Mouse (Mus musculus) kidney, adult 2 months (tissue): ENCODE data around the gene Dip2c. TPM values are rescaled to one million over a fixed set of nuclear protein-coding genes. Genes with fewer than 3 reads are reported as not detected.
A peak's percentile ranks its signal among the peaks of the same experiment; 100 is the strongest.

Experiments used
- DNase-seq: peaks from one replicate; pipeline ENCODE4 v3.0.0; 2021
- H3K27ac ChIP-seq: fragments of 200-500 bp; 2 replicates; pipeline ENCODE4 v1.5.1; 2012; ENCODE audit warnings: low read depth, low read length, control low read depth, inconsistent platforms; ENCODE audit not compliant: insufficient read depth
- H3K27me3 ChIP-seq: fragments of 200-500 bp; replicated peaks from 2 replicates; pipeline ENCODE4 v1.6.1; 2012; ENCODE audit warnings: mild to moderate bottlenecking, moderate library complexity, low read length, inconsistent platforms; ENCODE audit not compliant: control insufficient read depth, insufficient read depth
- H3K36me3 ChIP-seq: fragments of 200-500 bp; 2 replicates; pipeline ENCODE4 v1.6.1; 2012; ENCODE audit warnings: mild to moderate bottlenecking, moderate library complexity, low read length, inconsistent platforms; ENCODE audit not compliant: control insufficient read depth, insufficient read depth
- H3K4me1 ChIP-seq: fragments of 200-500 bp; 2 replicates; pipeline ENCODE4 v1.6.1; 2011; ENCODE audit warnings: low read length; ENCODE audit not compliant: control insufficient read depth, insufficient read depth
- H3K4me3 ChIP-seq: fragments of 200-500 bp; 2 replicates; pipeline ENCODE4 v1.5.1; 2011; ENCODE audit warnings: mild to moderate bottlenecking, low read depth, low read length, control low read depth; ENCODE audit not compliant: insufficient read depth
- CTCF ChIP-seq: fragments of 200-500 bp; conservative IDR thresholded peaks from 2 replicates; pipeline ENCODE4 v1.5.1; 2011; ENCODE audit warnings: low read depth, mild to moderate bottlenecking, control low read depth, low read length, moderate library complexity, mixed read lengths; ENCODE audit not compliant: insufficient read depth, insufficient read length
- POLR2A ChIP-seq: fragments of 200-500 bp; IDR thresholded peaks from one replicate; pipeline ENCODE4 v1.6.1; 2011; ENCODE audit warnings: low read depth, low read length, control low read depth
- WGBS: fragments of 180-500 bp; shearing (Covaris S2); methylation state at CpG from one replicate; pipeline ENCODE4 v1.1.7; 2018; 5-methylcytosine and 5-hydroxymethylcytosine counted together
- polyA plus RNA-seq: library from polyadenylated mRNA; depleted of rRNA; stranded (reverse); fragments of >200 nt; gene quantifications from 2 replicates; pipeline ENCODE4 v1.2.3, GENCODE M21; 2012

Dip2c gene
- polyA plus RNA-seq, 1 experiment = 11.0 TPM

DNA sequence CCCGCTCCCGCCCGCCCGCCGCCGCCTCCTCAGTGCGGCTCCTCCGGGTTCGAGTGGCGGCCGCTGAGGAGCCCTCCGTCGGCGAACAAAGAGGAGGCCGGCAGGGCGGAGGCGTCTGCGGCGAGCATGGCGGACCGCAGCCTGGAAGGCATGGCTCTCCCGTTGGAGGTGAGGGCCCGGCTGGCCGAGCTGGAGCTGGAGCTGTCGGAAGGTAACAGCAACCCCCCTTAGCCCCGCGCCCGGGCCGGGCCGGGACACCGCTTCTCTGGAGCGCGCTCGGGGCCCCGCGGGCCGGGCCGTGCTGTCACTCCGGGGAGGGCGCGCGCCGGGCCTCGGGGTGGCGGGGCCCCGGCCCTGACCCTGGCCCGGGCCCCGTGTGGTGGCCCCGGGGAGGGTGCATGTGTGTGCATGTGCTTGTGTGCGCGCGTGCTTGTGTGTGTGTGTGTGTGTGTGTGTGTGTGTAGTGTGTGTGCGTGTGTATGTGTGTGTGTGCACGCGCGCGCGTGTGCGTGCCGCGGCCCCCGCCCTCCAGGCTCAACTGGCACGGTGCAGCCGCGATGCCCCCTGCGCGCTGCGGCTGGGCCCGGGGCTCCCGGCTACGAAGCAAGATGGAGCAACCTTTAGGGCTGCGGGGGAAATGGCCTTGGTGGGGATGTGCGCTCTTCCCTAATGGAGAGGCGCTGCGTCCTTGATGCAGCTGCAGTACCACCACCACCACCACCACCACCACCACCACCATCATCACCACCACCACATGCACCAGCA lies 710 bp downstream of the Dip2c start:
- peak overlapping the region; percentile 79 for H3K4me3 ChIP-seq
- no peak overlapping the region for H3K27ac ChIP-seq
- TF ChIP-seq CTCF (no peak), POLR2A (no peak)
- WGBS = under 1% methylated on average over 73 of the region's 75 CpGs
- DNase-seq = peak; percentile 54
- no peaks in the 10 kb centered on the region for H3K27me3 ChIP-seq
- H3K36me3 ChIP-seq = no peaks in the 10 kb centered on the region
- H3K4me1 ChIP-seq = peaks cover 6% of the 10 kb centered on the region; the same call in 1 of the 2 replicates

DNA sequence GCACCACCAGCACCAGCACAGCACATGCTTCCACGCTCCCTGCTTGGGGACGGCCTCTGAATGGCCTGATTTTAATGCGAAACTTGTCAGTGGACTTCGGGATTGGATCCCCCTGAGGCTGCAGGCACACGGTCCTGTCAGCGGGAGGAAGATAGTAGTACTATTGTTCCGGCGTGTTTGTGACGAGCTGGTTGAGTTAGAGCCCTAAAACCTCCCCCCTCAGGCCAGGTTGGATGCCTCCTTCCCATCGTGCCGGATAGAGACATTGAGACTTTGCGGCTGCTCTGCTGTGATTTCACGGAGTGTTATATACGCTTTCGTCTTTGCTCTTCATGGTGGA lies 1.3 kb downstream of the Dip2c start:
- DNase-seq = peak; percentile 18
- H3K27me3 ChIP-seq = no peaks in the 10 kb centered on the region
- no peaks in the 10 kb centered on the region for H3K36me3 ChIP-seq
- TF ChIP-seq POLR2A (no peak), CTCF (no peak)
- peak overlapping the region; percentile 79 for H3K4me3 ChIP-seq
- H3K4me1 ChIP-seq = peaks cover 6% of the 10 kb centered on the region; the same call in 1 of the 2 replicates
- WGBS = 6% methylated on average over 15 of the region's 15 CpGs
- H3K27ac ChIP-seq = no peak overlapping the region

DNA sequence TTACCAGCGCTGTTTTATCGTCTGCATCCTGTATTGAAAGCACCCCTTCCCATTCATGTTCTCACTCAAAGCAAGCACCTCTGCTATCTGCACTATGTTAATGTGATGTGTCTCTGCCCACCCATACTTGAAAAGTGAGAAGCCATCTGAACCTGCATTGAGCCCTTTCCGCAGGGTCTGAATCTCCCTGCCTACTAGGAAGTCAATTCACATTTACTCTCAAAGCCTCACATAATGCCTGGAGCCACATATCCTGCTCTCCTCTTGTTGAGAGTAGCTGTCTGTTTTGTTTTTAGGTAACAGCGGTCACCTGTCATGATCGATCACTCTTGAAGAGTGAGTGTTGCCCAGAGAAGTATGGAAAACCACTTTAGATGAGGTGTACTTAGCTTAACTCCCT lies 2.3 kb downstream of the Dip2c start:
- WGBS = 95% methylated on average over 5 of the region's 5 CpGs
- no peak for TF ChIP-seq CTCF
- no peak for TF ChIP-seq POLR2A
- H3K27me3 ChIP-seq = no peaks in the 10 kb centered on the region
- peaks cover 6% of the 10 kb centered on the region; the same call in 1 of the 2 replicates for H3K4me1 ChIP-seq
- H3K4me3 ChIP-seq = no peak overlapping the region
- no peak for DNase-seq
- H3K27ac ChIP-seq = no peak overlapping the region
- no peaks in the 10 kb centered on the region for H3K36me3 ChIP-seq

- Histone ChIP-seq H3K36me3 (no peaks in the 10 kb centered on the region), H3K27ac (no peak overlapping the region), H3K4me1 (peaks cover 6% of the 10 kb centered on the region; the same call in 1 of the 2 replicates), H3K27me3 (no peaks in the 10 kb centered on the region), H3K4me3 (no peak overlapping the region)
- TF ChIP-seq CTCF (no peak), POLR2A (no peak)
- WGBS = 90% methylated on average over 13 of the region's 13 CpGs
- no peak for DNase-seq
Measured at GRCm38 (mm10) chr13:9283050-9283449, 6.7 kb downstream of the Dip2c start.

GRCm38 (mm10) chr13:9289916-9290315 lies 13.6 kb downstream of the Dip2c start:
- no peak for TF ChIP-seq CTCF
- TF ChIP-seq POLR2A = no peak
- no peak for DNase-seq
- H3K4me1 ChIP-seq = no peaks in the 10 kb centered on the region

DNA sequence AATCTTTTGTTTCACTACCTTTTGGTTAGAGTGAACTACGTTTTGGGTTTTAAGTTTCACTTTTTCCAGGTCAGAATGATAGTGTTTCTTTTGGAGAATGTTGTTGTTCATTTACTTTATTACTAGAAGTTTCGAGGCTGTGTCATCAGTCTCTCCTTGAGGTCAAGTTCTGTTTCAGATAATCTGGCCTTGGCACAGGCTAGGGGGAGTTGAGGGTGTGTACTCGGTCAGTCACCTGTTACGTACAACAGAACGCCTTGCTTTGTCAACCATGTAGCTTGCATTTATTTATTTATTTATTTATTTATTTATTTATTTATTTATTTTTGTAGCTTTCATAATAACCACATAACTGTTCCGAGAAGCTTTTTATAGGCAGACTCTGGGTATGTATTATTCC lies 20.0 kb downstream of the Dip2c start:
- Histone ChIP-seq H3K4me1 (peaks cover 7% of the 10 kb centered on the region), H3K27ac (no peak overlapping the region), H3K36me3 (no peaks in the 10 kb centered on the region), H3K27me3 (no peaks in the 10 kb centered on the region), H3K4me3 (no peak overlapping the region)
- TF ChIP-seq CTCF (no peak), POLR2A (no peak)
- 41% methylated on average over 6 of the region's 6 CpGs for WGBS
- DNase-seq = peak; percentile 52

More at GRCm38 (mm10) chr13:9289916-9290315, 13.6 kb downstream of the Dip2c start:
- no peaks in the 10 kb centered on the region for H3K36me3 ChIP-seq
- H3K27ac ChIP-seq = no peak overlapping the region
- H3K4me3 ChIP-seq = no peak overlapping the region
- 38% methylated on average over 2 of the region's 2 CpGs for WGBS
- no peaks in the 10 kb centered on the region for H3K27me3 ChIP-seq

- H3K27ac ChIP-seq = no peak overlapping the region
- 89% methylated on average over 3 of the region's 3 CpGs for WGBS
- DNase-seq = no peak
- H3K36me3 ChIP-seq = no peaks in the 10 kb centered on the region
- TF ChIP-seq POLR2A (no peak), CTCF (no peak)
- H3K4me3 ChIP-seq = no peak overlapping the region
- H3K27me3 ChIP-seq = no peaks in the 10 kb centered on the region
- peaks cover 7% of the 10 kb centered on the region for H3K4me1 ChIP-seq
Measured at GRCm38 (mm10) chr13:9297266-9297665, 20.9 kb downstream of the Dip2c start.
